Comparison of ENCODE assay signal across 8 mouse cellular contexts in the genomic region with DNA sequence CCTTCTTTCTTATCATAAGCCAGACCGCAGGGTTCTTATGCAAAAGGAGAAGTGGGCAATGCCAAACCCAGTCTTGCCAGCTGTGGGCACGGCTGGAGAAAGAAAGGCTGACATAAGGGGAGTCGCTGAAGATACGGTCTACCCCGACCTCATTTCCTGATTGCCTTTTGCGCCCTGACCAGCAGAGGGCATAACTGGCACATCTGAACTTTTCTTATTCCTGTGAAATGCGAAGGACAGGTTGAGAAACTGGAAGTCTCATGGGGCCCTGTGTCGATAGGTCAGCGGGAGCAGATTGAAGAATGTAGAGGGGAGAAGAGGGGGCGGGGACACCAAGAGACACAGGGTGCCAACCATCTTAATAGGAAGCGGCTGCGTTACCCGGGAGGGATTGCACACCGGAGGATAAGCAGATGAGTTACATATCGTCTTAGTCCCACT.
DNase-seq lines count a peak whose midpoint lies in the region; ATAC-seq lines count a peak whose summit lies in the region.

No protein-coding gene starts in this region.

- WGBS in hindbrain, embryonic 13.5 days, result 5% methylated on average over 15 of the region's 15 CpGs

- H3K9ac ChIP-seq in hindbrain, embryonic 13.5 days, result 0 out of 2 replicates have a peak overlapping the region, but pooled peaks have one; percentile 51

- H3K4me3 ChIP-seq in hindbrain, embryonic 13.5 days, result peak overlapping the region; percentile 37

- H3K27me3 ChIP-seq in hindbrain, embryonic 13.5 days, result peaks cover 30% of the 10 kb centered on the region

- ATAC-seq in hindbrain, embryonic 13.5 days (ENCODE audit: low FRiP score), result no peak

- no peaks in the 10 kb centered on the region for H3K9me3 ChIP-seq in hindbrain, embryonic 13.5 days

- H3K4me1 ChIP-seq in hindbrain, embryonic 13.5 days (replicated peaks), result peaks cover 22% of the 10 kb centered on the region

- no peak overlapping the region for H3K27ac ChIP-seq in hindbrain, embryonic 13.5 days

- H3K36me3 ChIP-seq in hindbrain, embryonic 13.5 days, result no peaks in the 10 kb centered on the region

- peak; percentile 77 for DNase-seq in Muller cell, postnatal 12 days (ENCODE audit: inconsistent ontology term)
- DNase-seq in cerebellum, adult 9-11 months, result peak; percentile 70
- DNase-seq in frontal cortex, postnatal 14 days (ENCODE audit: low spot score in 2 of 2), result peak; percentile 50 to 80
- peak; percentile 70 to 75 for DNase-seq in layer of hippocampus, postnatal 14 days (ENCODE audit: low spot score in 2 of 2)
- DNase-seq in lung, postnatal 10 days, result peak; percentile 76
- peak; percentile 41 for DNase-seq in ovary, postnatal 10 days (ENCODE audit: low spot score)
- DNase-seq in thymus, postnatal 14 days, result peak; percentile 77

- peak overlapping the region; percentile 66 for H3K4me2 ChIP-seq in hindbrain, embryonic 13.5 days
